Mouse (Mus musculus) embryonic facial prominence, embryonic 15.5 days (tissue): Measurements from ENCODE around the gene Bpifc. TPM values are rescaled to one million over a fixed set of nuclear protein-coding genes. Genes with fewer than 3 reads are reported as not detected.

Experiments
- ATAC-seq: fragments of 200-750 bp; cut with Nextera tagmentation; 2 replicates; pipeline ENCODE4 v1.8.0; 2017; ENCODE audit warnings: low read depth, moderate TSS enrichment; ENCODE audit not compliant: insufficient number of reproducible peaks, low FRiP score, low TSS enrichment
- H3K27ac ChIP-seq: fragments of 300-500 bp; sonication (generic); replicated peaks from 2 replicates; pipeline ENCODE4 v1.5.1; 2015; ENCODE audit warnings: mild to moderate bottlenecking, inconsistent platforms
- H3K27me3 ChIP-seq: fragments of 300-500 bp; sonication (generic); 2 replicates; pipeline ENCODE4 v1.6.1; 2015; ENCODE audit warnings: inconsistent platforms
- H3K36me3 ChIP-seq: fragments of 300-500 bp; sonication (generic); 2 replicates; pipeline ENCODE4 v1.6.1; 2015; ENCODE audit warnings: mild to moderate bottlenecking, inconsistent platforms
- H3K4me1 ChIP-seq: fragments of 300-500 bp; sonication (generic); 2 replicates; pipeline ENCODE4 v1.6.1; 2015; ENCODE audit warnings: inconsistent platforms
- H3K4me2 ChIP-seq: fragments of 300-500 bp; sonication (generic); replicated peaks from 2 replicates; pipeline ENCODE4 v1.6.1; 2015; ENCODE audit warnings: mild to moderate bottlenecking, inconsistent platforms
- H3K4me3 ChIP-seq: fragments of 300-500 bp; sonication (generic); replicated peaks from 2 replicates; pipeline ENCODE4 v1.5.1; 2015; ENCODE audit warnings: mild to moderate bottlenecking, inconsistent platforms
- H3K9ac ChIP-seq: fragments of 300-500 bp; sonication (generic); 2 replicates; pipeline ENCODE4 v1.6.1; 2015; ENCODE audit warnings: inconsistent platforms
- H3K9me3 ChIP-seq: fragments of 300-500 bp; sonication (generic); replicated peaks from 2 replicates; pipeline ENCODE4 v1.6.1; 2016; ENCODE audit warnings: inconsistent platforms
- WGBS: fragments of 180-500 bp; shearing (Covaris S2); methylation state at CpG from one replicate; pipeline ENCODE4 v1.1.7; 2015; 5-methylcytosine and 5-hydroxymethylcytosine counted together
- polyA plus RNA-seq: library from polyadenylated mRNA; unstranded; fragments of >200 nt; fragmentation: Nextera tagmentation; extraction: Ambion mirVana; gene quantifications from 2 replicates; pipeline ENCODE4 v1.2.1, GENCODE M21; 2015

The Bpifc gene
- polyA plus RNA-seq, 1 experiment from 2014 or later = 9.8 TPM

DNA sequence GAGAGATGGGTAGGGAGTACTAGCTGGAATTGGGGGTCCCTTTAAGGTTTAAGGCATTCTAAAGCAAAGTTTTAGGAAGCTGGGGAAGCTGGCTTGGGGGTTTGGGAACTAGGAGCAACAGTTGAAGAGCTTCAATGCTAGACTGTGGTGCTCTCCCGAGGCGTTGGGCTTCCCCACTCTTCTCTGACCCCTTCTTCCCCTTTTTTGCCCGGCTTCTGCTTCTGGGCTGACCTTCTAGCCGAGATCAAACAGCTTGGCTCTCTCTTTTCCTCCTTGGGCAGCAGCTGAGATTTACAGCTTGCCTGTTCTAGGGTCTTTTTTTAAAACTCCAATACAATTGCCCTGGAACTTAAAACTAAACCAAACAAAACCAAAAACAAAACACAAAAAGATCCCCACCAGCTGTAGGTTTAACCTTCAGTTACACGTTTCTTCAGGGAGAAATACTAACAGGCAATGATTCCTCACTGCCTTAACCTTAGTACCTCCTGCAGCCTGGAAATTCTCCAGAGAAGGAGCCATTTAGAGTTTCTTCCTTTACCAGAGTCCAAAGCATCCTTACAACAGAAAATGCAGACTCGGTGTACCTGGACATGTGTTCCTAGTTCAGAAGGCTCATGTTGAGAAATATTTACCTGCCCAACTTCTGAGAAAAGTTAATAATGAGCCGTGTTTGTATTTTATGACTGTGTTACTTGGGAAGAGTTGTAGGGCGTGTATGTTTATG lies 41.6 kb downstream of the Bpifc start:
- Histone ChIP-seq H3K9ac (no peak overlapping the region), H3K4me1 (no peaks in the 10 kb centered on the region), H3K9me3 (no peaks in the 10 kb centered on the region), H3K4me3 (no peak overlapping the region), H3K4me2 (no peak overlapping the region), H3K27me3 (no peaks in the 10 kb centered on the region), H3K36me3 (no peaks in the 10 kb centered on the region), H3K27ac (no peak overlapping the region)
- 58% methylated on average over 8 of the region's 8 CpGs for WGBS
- ATAC-seq = no peak

DNA sequence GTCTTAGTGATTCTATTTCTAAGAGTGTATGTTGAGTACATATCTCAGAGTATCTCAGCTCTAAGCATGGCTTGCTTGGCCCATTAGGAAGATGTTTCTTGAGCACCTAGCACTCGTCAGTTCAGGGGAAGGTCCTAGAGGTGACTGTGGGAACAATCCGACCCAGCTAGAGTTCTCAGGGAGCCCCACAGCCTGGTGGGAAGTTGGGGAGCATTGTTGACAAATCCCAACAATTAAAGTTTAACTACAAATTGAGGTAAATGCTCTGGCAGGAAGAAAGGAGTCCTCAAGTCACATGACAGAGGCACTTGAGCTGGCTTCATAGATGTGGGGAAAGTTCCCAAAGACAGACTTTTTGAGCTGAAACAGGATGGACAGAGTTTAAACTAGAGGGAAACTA lies 43.0 kb downstream of the Bpifc start:
- H3K4me1 ChIP-seq = no peaks in the 10 kb centered on the region
- H3K27ac ChIP-seq = no peak overlapping the region
- 35% methylated on average over 2 of the region's 2 CpGs for WGBS
- no peaks in the 10 kb centered on the region for H3K9me3 ChIP-seq
- H3K36me3 ChIP-seq = no peaks in the 10 kb centered on the region
- H3K4me3 ChIP-seq = no peak overlapping the region
- H3K27me3 ChIP-seq = no peaks in the 10 kb centered on the region
- H3K4me2 ChIP-seq = no peak overlapping the region
- no peak overlapping the region for H3K9ac ChIP-seq
- no peak for ATAC-seq

DNA sequence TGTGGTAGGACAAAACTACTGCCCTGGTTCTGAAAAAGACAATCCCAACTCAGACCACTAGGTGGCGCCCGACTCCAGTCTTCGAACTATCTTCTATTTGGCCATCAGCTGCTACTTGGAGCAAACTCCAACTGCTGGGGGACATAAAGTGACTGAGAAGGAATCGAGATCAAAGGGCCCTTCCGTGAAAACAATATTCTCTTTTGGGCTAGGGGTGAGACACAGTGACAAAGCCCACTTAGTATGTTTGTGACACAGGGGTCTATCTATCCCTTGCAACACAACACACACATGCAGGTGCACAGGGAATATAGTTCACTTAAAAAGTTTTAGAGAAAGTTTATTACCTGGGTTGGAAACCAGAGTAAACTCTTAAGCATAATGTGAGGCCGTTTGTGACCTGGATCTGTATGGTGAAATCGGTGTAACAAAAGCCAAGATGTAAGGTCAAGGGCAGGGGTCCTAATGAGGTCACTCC lies 43.5 kb downstream of the Bpifc start:
- H3K4me2 ChIP-seq = no peak overlapping the region
- H3K9ac ChIP-seq = no peak overlapping the region
- H3K27ac ChIP-seq = no peak overlapping the region
- H3K9me3 ChIP-seq = no peaks in the 10 kb centered on the region
- H3K4me3 ChIP-seq = no peak overlapping the region
- no peaks in the 10 kb centered on the region for H3K36me3 ChIP-seq
- no peak for ATAC-seq
- 12% methylated on average over 7 of the region's 7 CpGs for WGBS
- H3K27me3 ChIP-seq = no peaks in the 10 kb centered on the region
- H3K4me1 ChIP-seq = no peaks in the 10 kb centered on the region

DNA sequence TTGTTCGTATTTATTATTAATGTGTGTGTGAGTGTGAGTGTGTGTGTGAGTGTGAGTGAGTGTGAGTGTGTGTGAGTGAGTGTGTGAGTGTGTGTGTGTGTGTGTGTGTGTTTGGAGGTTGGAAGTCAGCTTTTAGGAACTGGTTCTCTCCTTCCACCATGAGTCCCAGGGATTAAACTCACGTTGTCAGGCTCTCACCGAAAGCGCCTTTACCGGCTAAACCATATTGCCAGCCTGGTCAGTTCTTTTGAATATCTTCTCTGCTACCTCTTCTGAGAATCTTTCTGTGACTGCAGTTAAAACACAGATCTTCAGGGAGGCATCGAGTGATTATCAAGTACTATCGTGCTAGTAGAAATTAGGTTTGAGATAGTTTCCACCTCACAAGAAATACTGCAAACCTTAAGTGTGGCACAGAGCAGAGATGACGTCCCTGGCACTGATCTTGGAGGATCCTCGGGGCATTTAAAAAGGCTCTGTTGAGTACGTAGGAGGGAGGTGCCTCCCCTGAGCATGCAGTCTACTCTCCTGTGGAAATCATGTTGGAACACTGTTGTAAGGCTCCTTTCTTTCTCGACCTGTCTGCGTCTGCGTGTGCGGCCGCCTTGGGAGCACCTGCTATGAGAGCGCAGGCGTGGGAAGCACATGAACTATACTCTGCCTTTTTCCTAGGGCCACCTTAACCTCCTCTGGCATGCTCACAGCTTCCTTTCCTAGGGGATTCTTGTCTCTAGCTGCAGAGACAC lies 44.1 kb downstream of the Bpifc start:
- Histone ChIP-seq H3K4me2 (no peak overlapping the region), H3K4me3 (no peak overlapping the region), H3K4me1 (no peaks in the 10 kb centered on the region), H3K27me3 (no peaks in the 10 kb centered on the region), H3K9me3 (no peaks in the 10 kb centered on the region), H3K36me3 (no peaks in the 10 kb centered on the region), H3K27ac (no peak overlapping the region), H3K9ac (no peak overlapping the region)
- WGBS = 61% methylated on average over 17 of the region's 17 CpGs
- ATAC-seq = no peak

DNA sequence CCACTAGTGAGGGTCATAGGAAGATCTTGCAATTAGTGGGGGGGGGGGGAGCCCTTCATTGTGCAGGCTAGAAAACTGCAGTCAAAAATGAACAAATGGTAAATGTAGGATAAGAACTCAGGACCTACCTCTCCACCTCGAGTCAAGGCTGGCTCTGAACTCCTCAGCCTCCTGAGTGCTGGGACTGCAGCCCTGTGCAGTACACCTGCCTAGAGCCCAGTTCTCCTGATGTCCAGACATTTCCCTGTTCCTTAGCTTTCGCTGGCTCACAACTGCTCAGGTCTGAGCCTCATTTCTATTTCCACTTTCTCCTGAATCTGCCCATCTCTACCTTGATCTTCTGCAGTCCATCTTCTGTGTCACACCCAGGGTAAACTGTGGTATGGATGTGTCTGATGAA lies 45.2 kb downstream of the Bpifc start:
- H3K4me3 ChIP-seq = no peak overlapping the region
- no peak overlapping the region for H3K4me2 ChIP-seq
- H3K27me3 ChIP-seq = no peaks in the 10 kb centered on the region
- ATAC-seq = no peak
- 33% methylated on average over 2 of the region's 2 CpGs for WGBS
- H3K27ac ChIP-seq = no peak overlapping the region
- H3K9me3 ChIP-seq = no peaks in the 10 kb centered on the region
- H3K36me3 ChIP-seq = no peaks in the 10 kb centered on the region
- no peaks in the 10 kb centered on the region for H3K4me1 ChIP-seq
- no peak overlapping the region for H3K9ac ChIP-seq

DNA sequence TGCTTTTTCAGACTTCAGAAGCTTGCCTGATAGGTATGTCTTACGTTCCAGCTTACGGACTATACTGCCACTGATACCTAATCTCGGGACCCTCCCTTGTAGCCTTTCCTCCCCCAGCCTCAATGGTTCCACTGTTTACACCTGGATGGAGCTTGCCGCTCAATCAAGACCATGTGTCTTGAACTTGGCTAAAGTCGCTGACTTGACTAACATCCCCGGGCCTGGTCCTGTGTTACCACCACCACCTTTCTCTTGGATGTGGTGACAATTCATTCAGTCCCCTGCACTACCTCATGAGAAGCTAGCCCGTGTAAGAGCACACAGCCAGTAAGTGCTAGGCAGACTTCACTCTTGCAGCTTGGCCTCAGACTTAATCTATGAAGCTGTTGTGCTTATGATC lies 47.4 kb downstream of the Bpifc start:
- WGBS = 84% methylated on average over 7 of the region's 7 CpGs
- Histone ChIP-seq H3K36me3 (no peaks in the 10 kb centered on the region), H3K9me3 (no peaks in the 10 kb centered on the region)

DNA sequence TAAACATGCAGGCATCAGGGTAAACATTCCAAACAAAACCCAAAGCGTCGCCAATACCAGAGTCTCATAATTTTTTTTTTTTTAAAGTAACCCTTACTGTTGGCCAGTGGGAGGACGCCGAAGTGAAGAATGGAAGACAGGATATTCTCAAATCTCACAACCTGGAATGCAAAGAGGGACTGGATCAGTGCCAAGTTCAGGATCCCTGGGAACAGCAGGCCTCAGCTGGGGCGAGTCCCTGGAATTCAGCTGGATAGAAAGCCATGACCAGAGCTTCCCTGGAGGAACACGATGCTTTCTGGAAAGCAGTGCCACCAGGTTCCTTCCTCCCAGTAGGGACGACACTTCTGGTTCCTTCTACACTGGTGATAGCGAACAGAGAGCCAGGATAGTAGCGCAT lies 48.8 kb downstream of the Bpifc start:
- Histone ChIP-seq H3K4me1 (no peaks in the 10 kb centered on the region), H3K4me2 (no peak overlapping the region), H3K27ac (no peak overlapping the region), H3K9me3 (no peaks in the 10 kb centered on the region), H3K4me3 (no peak overlapping the region), H3K9ac (no peak overlapping the region), H3K36me3 (no peaks in the 10 kb centered on the region), H3K27me3 (no peaks in the 10 kb centered on the region)
- no peak for ATAC-seq
- WGBS = 59% methylated on average over 9 of the region's 9 CpGs

More for the DNA sequence above, 47.4 kb downstream of the Bpifc start:
- Histone ChIP-seq H3K27ac (no peak overlapping the region), H3K27me3 (no peaks in the 10 kb centered on the region), H3K4me3 (no peak overlapping the region), H3K4me2 (no peak overlapping the region), H3K4me1 (no peaks in the 10 kb centered on the region), H3K9ac (no peak overlapping the region)
- no peak for ATAC-seq

DNA sequence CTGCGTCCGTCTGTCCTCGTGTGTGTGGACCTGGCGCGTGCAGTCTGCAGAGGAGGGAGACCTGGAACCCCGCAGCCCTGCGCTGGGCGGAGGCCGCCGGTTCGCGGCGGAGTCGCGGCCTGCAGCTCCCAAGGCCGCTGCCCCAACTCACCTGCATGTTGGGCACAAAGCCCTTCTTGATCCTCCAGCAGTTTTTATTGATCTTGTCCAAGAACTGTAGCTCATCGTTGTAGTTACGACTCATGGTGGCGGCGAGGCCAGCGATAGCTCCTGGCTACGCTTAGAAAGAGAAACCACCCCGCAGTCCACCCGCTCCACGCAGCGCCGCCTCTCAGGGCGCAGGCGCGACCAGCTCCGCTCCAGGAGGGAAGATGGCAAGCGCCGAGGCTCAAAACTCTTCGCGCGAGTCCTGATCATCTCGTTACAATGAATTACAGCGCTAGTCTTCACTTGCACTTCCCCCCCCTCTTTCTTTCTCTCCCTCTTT lies 54.2 kb downstream of the Bpifc start, which contains the start of gene Rtcb:
Gene Rtcb (minus strand): TSS at position 360 of the 487 bp plus-strand sequence.
- Histone ChIP-seq H3K4me1 (peaks cover 7% of the 10 kb centered on the region; the same call in 1 of the 2 replicates), H3K9ac (peak within 1 kb of the TSS; percentile 76), H3K36me3 (peaks cover 27% of the 10 kb centered on the region), H3K27ac (peak within 1 kb of the TSS; percentile 82), H3K9me3 (no peaks in the 10 kb centered on the region), H3K27me3 (no peaks in the 10 kb centered on the region), H3K4me2 (peak within 1 kb of the TSS; percentile 67), H3K4me3 (peak within 1 kb of the TSS; percentile 84)
- ATAC-seq = peak; percentile 87
- under 1% methylated on average over 38 of the region's 38 CpGs for WGBS

DNA sequence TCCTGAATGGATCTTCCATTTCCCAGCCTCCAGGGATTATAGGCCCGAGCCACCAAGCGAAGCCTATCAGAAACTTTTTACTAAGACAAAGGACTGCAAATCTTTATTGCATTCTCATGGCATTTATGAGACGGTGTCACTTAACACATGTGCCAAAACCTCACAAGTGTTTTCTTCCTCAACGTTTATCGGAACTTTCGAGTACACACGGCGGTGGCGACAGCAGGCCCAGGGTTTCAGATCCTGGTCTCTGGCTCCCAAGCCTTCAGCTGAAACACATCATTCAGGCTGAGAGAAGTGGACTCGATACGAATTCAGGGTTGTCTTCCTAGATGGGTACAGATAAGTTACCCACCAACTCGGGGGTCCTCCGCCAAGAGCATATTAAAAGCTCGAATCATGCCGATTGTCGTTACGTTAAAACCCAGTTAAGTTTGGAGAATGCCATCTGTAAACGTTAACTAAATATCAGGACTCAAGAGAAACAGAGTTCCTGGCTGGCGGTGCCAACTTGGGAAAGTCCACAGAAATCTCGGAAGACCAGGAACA lies 54.8 kb downstream of the Bpifc start:
- ATAC-seq = no peak
- peaks cover 33% of the 10 kb centered on the region for H3K36me3 ChIP-seq
- H3K9me3 ChIP-seq = no peaks in the 10 kb centered on the region
- peak overlapping the region; percentile 76 for H3K9ac ChIP-seq
- peak overlapping the region; percentile 82 for H3K27ac ChIP-seq
- H3K4me3 ChIP-seq = peak overlapping the region; percentile 84
- H3K4me1 ChIP-seq = peaks cover 7% of the 10 kb centered on the region; the same call in 1 of the 2 replicates
- WGBS = 2% methylated on average over 20 of the region's 20 CpGs
- peak overlapping the region; percentile 67 for H3K4me2 ChIP-seq
- H3K27me3 ChIP-seq = no peaks in the 10 kb centered on the region

DNA sequence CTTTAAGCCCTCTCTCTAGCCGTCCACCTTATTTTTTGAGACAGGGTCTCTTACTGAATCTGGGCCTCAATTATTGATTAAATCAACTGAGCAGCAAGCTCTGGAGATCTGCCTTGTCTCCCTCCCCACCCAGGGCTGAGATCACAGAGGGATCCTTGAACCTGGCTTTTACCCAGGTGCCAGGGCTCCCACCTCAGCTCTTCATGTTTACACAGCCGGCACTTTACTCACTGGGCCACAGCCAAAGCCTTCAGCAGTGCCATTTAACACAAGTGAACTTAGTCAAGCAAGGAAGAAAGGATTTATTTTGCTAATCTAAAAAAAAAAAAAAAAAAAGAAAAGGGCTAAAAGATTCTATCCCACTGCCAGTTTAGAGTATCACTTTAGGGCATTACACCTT lies 57.3 kb downstream of the Bpifc start:
- H3K27ac ChIP-seq = no peak overlapping the region
- H3K4me3 ChIP-seq = no peak overlapping the region
- H3K4me2 ChIP-seq = no peak overlapping the region
- H3K36me3 ChIP-seq = peaks cover 54% of the 10 kb centered on the region
- no peaks in the 10 kb centered on the region for H3K27me3 ChIP-seq
- no peak overlapping the region for H3K9ac ChIP-seq
- WGBS = 73% methylated on average over 2 of the region's 2 CpGs
- no peak for ATAC-seq
- H3K9me3 ChIP-seq = no peaks in the 10 kb centered on the region
- H3K4me1 ChIP-seq = peaks cover 7% of the 10 kb centered on the region; the same call in 1 of the 2 replicates

DNA sequence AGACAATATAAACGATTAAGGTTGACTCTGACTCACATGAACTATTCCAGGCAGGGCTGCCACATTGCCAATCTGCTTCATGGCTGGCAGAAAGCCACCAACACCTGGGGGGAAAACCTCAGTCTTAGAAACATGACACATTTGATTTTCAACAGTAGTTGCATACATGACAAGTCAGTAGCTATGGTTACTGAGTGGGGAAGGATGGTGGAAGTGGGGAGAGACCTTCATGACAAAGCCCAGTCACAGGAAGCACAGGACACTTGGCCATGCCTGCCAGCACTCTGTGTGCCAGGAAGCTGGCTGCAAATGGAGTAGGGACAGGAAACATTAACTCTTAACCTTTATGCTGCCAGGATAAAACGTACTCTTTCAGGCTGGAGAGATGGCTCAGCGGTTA lies 58.3 kb downstream of the Bpifc start:
- Histone ChIP-seq H3K9ac (no peak overlapping the region), H3K4me1 (peaks cover 7% of the 10 kb centered on the region; the same call in 1 of the 2 replicates), H3K27ac (no peak overlapping the region), H3K4me3 (no peak overlapping the region), H3K4me2 (no peak overlapping the region), H3K27me3 (no peaks in the 10 kb centered on the region), H3K9me3 (no peaks in the 10 kb centered on the region), H3K36me3 (peaks cover 64% of the 10 kb centered on the region)
- 81% methylated on average over 3 of the region's 3 CpGs for WGBS
- ATAC-seq = no peak
